Mouse (Mus musculus): ENCODE results near the gene Syndig1l.

- TF ChIP-seq CTCF (IDR thresholded peaks at IDR 0.05; ENCODE audit: extremely low read depth, insufficient read depth, low read length) = no peak
- no peak for TF ChIP-seq POLR2A (IDR thresholded peaks at IDR 0.05; ENCODE audit: extremely low read depth, insufficient read depth, low read length)
Observed at GRCm38 (mm10) chr12:84689051-84689450, 9.6 kb downstream of the Syndig1l start.
